Mouse (Mus musculus) gastrocnemius, adult 8-10 months (tissue): ENCODE results near the gene Bysl. TPM values are rescaled to one million over a fixed set of nuclear protein-coding genes. Genes with fewer than 3 reads are reported as not detected.
"Not testable (repeated sequence)": the region's sequence is repeated elsewhere in the genome, so short reads cannot be mapped to it uniquely, and the experiment has no call there.

ENCODE experiments used
- DNase-seq, 2 experiments: peaks; one replicate each; pipeline ENCODE4 v3.0.0; 2022; ENCODE audit warnings: low spot score in 2 of 2
- total RNA-seq, 4 experiments: library from RNA; stranded (reverse); gene quantifications; 2 replicates each; pipeline ENCODE4 v1.2.4; 2022

Bysl gene
- total RNA-seq, 4 experiments from 2014 or later: 13.8 to 16.5 (median 14.2) TPM

- DNase-seq: no peak
These were observed 7.4 kb upstream of the Bysl start for GRCm38 (mm10) chr17:47618556-47619311.

- DNase-seq: no peak
These were observed 6.5 kb upstream of the Bysl start for GRCm38 (mm10) chr17:47617605-47618307.

GRCm38 (mm10) chr17:47616652-47617051 lies 5.4 kb upstream of the Bysl start:
- no peak for DNase-seq

- no peak for DNase-seq
These were observed 4.8 kb upstream of the Bysl start for GRCm38 (mm10) chr17:47616119-47616518.

GRCm38 (mm10) chr17:47614018-47614417 lies 2.7 kb upstream of the Bysl start:
- DNase-seq: no peak

GRCm38 (mm10) chr17:47611661-47611982 lies 330 bp upstream of the Bysl start:
- no peak for DNase-seq

- DNase-seq: no peak
These were observed 2.1 kb downstream of the Bysl start for GRCm38 (mm10) chr17:47609182-47609581.

GRCm38 (mm10) chr17:47606220-47606619 lies 5.1 kb downstream of the Bysl start:
- no peak for DNase-seq

- DNase-seq: no peak
These were observed 9.0 kb downstream of the Bysl start for GRCm38 (mm10) chr17:47602289-47602688.

GRCm38 (mm10) chr17:47601389-47601755 lies 9.9 kb downstream of the Bysl start:
- no peak for DNase-seq

- no peak for DNase-seq
These were observed 10.5 kb downstream of the Bysl start for GRCm38 (mm10) chr17:47600601-47601388.

GRCm38 (mm10) chr17:47599511-47600297 lies 11.6 kb downstream of the Bysl start:
- no peak for DNase-seq

- not testable (repeated sequence) for DNase-seq
These were observed 12.6 kb downstream of the Bysl start for GRCm38 (mm10) chr17:47598580-47599304.

GRCm38 (mm10) chr17:47597838-47598579 lies 13.3 kb downstream of the Bysl start:
- no peak for DNase-seq

GRCm38 (mm10) chr17:47597261-47597660 lies 14.0 kb downstream of the Bysl start:
- no peak for DNase-seq

GRCm38 (mm10) chr17:47596839-47597164 lies 14.5 kb downstream of the Bysl start:
- no peak for DNase-seq

GRCm38 (mm10) chr17:47596162-47596838 lies 15.0 kb downstream of the Bysl start:
- DNase-seq: no peak

GRCm38 (mm10) chr17:47595248-47596161 lies 15.8 kb downstream of the Bysl start:
- no peak for DNase-seq

- no peak for DNase-seq
These were observed 16.4 kb downstream of the Bysl start for GRCm38 (mm10) chr17:47594969-47595247.
